In the genomic region with DNA sequence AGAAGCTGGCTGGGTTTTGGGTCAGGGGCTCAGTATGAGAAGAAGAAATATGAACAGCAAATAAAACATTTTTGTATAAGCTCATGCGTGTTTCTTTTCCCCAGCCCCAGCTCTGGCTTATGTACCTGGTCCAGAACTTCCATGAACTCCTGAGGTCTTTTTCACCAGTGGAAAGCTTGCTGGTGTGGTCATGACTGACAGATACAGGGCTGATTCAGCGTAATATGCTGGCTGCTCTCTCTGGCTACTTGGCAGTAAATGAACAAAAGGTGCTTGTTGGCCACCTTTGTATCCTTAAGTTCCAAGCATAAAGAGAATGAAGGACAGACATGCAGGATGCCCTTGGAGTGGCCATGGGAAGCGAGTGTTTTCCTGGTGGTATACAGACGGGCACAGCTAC, we compare ENCODE assay signal across 22 mouse cellular contexts. TPM values are rescaled to one million over a fixed set of nuclear protein-coding genes. Genes with fewer than 3 reads are reported as not detected.
DNase-seq lines count a peak whose midpoint lies in the region; ATAC-seq lines count a peak whose summit lies in the region.
"Had no signal": no experiment of that assay in that cellular context is flagged by ENCODE, and none has a peak within 500 bp of the region (broad histone marks: within the 10 kb centered on the region; RNA-seq: fewer than 3 reads in every experiment).

No protein-coding gene starts in this region.

- H3K27me3 ChIP-seq in kidney, embryonic 16.5 days (ENCODE audit: insufficient read depth, low read length), result no peaks in the 10 kb centered on the region
- H3K27me3 ChIP-seq: embryonic facial prominence, embryonic 13.5 days; embryonic facial prominence, embryonic 15.5 days; forebrain, embryonic 12.5 days had no signal

- H3K27ac ChIP-seq in kidney, embryonic 16.5 days (ENCODE audit: low read length), result no peak overlapping the region
- H3K27ac ChIP-seq: embryonic facial prominence, embryonic 13.5 days; embryonic facial prominence, embryonic 15.5 days; forebrain, embryonic 10.5 days; forebrain, embryonic 12.5 days had no signal

- no peak overlapping the region for H3K4me2 ChIP-seq in kidney, embryonic 16.5 days (replicated peaks; ENCODE audit: low read depth, low read length)
- H3K4me2 ChIP-seq: embryonic facial prominence, embryonic 13.5 days; embryonic facial prominence, embryonic 15.5 days; forebrain, embryonic 12.5 days had no signal

- no peaks in the 10 kb centered on the region for H3K9me3 ChIP-seq in kidney, embryonic 16.5 days (ENCODE audit: low read length)
- H3K9me3 ChIP-seq: embryonic facial prominence, embryonic 13.5 days; embryonic facial prominence, embryonic 15.5 days; forebrain, embryonic 10.5 days; forebrain, embryonic 12.5 days had no signal

- WGBS in kidney, embryonic 16.5 days, result 91% methylated on average over 4 of the region's 4 CpGs

- peak; percentile 13 for DNase-seq in kidney, adult 18-20 months
- no peak for DNase-seq in kidney, postnatal 4 days
- DNase-seq in kidney, adult 8-10 months, result peak; percentile 17 to 41
- no peak for DNase-seq in kidney, postnatal 14 days
- DNase-seq in kidney, postnatal 36 days, result peak; percentile 17 to 42
- DNase-seq: adrenal gland, adult 2 months; adrenal gland, postnatal 10 days; adrenal gland, postnatal 25 days; cerebellum, adult 11 months; cerebellum, adult 18-20 months; cerebellum, adult 8-10 months; cerebellum, adult 9-11 months; cerebellum, postnatal 14 days; cerebellum, postnatal 36 days; embryo, embryonic 11 days had no signal

- H3K4me3 ChIP-seq in kidney, embryonic 16.5 days (ENCODE audit: low read length), result no peak overlapping the region
- H3K4me3 ChIP-seq: embryonic facial prominence, embryonic 13.5 days; embryonic facial prominence, embryonic 15.5 days; erythroblast, embryonic 14.5 days; forebrain, embryonic 10.5 days; forebrain, embryonic 12.5 days had no signal

- no peak overlapping the region for H3K9ac ChIP-seq in kidney, embryonic 16.5 days (replicated peaks; ENCODE audit: low read length)
- H3K9ac ChIP-seq: embryonic facial prominence, embryonic 13.5 days; embryonic facial prominence, embryonic 15.5 days; forebrain, embryonic 12.5 days had no signal

- peaks cover 37% of the 10 kb centered on the region for H3K36me3 ChIP-seq in kidney, embryonic 16.5 days (ENCODE audit: insufficient read depth, low read length)

- ATAC-seq in kidney, embryonic 16.5 days (ENCODE audit: low FRiP score, low TSS enrichment), result no peak
- ATAC-seq: forebrain, embryonic 14.5 days had no signal

- no peaks in the 10 kb centered on the region for H3K4me1 ChIP-seq in kidney, embryonic 16.5 days (ENCODE audit: insufficient read depth, low read length)
- H3K4me1 ChIP-seq: embryonic facial prominence, embryonic 13.5 days; forebrain, embryonic 10.5 days; forebrain, embryonic 12.5 days had no signal

RNA-seq across cellular contexts. Expression of a gene that starts 6.5 kb away (rescaled TPM):
- 18.3 and 20.8 TPM in 2 replicates for polyA plus RNA-seq in kidney, embryonic 16.5 days (2015; fragmentation: Nextera tagmentation; extraction: Ambion mirVana)

RNA-seq across cellular contexts. Expression of a gene that starts 26.0 kb away (rescaled TPM):
- 42.9 and 50.2 TPM in 2 replicates for polyA plus RNA-seq in kidney, embryonic 16.5 days (2015; fragmentation: Nextera tagmentation; extraction: Ambion mirVana)

Comparison
In these comparisons a context has a peak if more than half of its experiments do, and no peak if none do; other contexts are left out.
1. DNase-seq: peak in kidney, adult 18-20 months (single experiment), kidney, adult 8-10 months (2 of 2) and kidney, postnatal 36 days (2 of 2); none in kidney, postnatal 4 days (0 of 2) and kidney, postnatal 14 days (single experiment).